Mouse (Mus musculus): ENCODE results near the gene 4931422A03Rik.
"Not testable (repeated sequence)": the region's sequence is repeated elsewhere in the genome, so short reads cannot be mapped to it uniquely, and the experiment has no call there.

4931422A03Rik gene

DNA sequence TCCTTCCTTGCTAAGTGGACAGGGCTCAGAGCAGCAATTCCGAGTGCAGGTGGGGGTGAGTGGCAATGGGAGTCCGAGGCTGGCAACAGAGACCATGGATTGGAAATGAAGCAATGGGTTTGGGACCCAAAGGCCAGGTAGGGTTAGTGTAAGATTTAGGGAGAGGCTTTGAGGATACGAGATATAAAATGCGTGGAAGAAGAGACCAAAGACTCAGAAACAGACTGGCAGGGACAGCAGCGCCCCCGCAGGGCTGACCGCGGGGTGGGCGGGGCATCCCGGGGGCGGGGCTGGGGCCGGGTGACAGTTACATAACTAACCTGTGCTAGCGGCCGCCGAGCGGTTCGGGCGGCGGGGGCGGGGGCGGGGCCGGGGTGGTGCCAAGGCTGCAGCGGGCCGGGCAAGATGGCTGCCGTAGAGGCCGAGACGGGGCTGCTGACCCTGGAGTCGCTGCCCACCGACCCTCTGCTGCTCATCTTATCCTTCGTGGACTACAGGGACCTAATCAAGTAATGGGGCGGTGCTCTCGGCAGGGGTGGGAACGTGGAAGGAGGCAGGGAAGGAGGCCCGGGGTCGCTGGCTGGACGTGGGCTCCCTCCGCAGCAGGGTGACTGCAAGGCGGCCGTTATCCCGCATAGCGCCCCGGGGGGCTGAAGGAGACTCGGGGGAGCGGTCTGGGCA, 563 bp downstream of the 4931422A03Rik start, which contains the start of gene Fbxo3:
Gene Fbxo3, plus strand, starts transcription at position 264 of the 681 bp plus-strand sequence.
- peak; percentile 65 for DNase-seq (ENCODE audit: low spot score)

DNA sequence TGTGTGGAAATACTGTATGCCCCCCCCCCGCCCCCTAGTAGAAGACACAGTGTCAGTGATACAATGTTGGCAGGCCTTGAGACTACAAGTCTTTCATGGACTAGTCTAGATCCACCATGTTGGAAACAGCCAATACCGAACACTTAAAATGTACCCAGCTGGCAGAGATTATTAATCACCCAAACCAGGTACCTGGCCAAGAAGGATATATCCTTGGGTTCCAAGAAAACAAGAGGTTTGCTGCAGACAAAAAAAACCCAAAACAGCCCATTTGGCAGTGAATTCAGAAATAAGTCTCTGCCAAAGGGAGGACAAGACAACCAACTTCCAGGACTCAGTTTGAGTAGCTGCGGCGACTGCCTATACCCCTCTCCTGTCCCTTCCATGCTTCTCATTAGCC, 3.5 kb downstream of the 4931422A03Rik start:
- no peak for DNase-seq (ENCODE audit: low spot score)

DNA sequence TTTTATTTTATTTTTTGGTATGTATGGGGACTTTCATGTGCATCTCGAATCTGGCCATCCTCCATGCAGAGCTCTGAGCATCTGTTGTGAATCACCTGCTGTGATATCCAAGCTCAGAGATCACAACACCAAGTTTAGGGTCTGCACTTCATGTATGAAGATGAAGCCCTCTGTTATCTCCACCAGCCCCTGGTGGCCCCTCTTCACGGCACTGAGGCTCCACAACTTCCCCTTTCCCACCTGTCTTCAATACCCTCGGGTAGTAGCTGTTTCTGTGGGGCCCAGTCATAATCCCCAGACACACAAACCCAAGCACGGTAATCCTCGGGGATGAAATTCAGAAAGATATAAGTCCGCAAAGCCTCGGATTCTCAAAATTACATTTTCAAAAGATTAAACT, 5.1 kb downstream of the 4931422A03Rik start:
- no peak for DNase-seq (ENCODE audit: low spot score)

DNA sequence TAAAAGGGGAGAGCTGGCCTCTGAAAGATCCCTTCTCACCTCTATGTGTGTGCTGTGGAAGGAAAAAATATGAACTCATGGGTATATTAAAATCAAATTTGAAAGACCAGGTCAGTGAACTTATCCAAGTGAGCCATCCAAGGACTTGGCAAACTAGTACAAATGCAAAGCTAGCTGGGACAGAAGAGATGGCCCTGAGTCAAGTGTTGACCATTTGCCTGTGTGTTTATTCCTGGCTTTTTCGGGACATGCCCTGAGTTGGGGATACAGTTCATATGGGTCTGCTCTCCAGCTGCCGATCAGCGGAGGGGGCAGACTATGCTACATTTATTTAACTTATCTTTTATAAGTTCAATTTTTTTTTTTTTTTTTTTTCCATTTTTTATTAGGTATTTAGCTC, 19.3 kb downstream of the 4931422A03Rik start:
- not testable (repeated sequence) for DNase-seq (ENCODE audit: low spot score)

DNA sequence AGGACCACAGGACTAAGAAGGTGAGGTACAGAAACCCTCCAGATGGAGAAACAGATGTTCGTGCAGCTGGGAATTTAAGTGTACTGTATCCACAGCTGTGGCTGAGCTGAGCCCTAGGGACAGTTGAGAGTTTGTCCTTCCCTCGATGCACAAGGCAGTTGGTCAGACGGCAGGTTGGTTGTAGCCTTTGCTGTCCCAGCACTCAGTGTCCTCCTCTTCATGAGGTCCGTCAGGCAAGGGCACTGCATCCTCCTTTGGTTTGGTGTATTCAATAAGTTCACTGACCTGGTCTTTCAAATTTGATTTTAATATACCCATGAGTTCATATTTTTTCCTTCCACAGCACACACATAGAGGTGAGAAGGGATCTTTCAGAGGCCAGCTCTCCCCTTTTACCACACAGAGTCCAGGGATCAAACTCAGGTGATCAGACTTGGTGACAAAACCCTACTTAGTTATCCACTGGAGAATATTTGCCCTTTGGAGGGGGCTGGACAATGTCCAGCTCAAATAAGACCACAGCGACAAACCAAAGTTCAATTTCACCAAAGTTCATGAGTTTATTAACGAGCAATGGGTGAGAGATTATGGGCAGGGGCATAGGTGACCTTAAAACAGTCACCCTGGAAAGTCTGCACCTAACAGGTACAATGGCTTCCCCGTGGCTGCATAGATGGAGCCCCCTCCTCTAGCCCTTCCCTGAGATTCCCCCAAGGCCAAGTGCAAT, 20.2 kb downstream of the 4931422A03Rik start:
- no peak for DNase-seq (ENCODE audit: low spot score)

DNA sequence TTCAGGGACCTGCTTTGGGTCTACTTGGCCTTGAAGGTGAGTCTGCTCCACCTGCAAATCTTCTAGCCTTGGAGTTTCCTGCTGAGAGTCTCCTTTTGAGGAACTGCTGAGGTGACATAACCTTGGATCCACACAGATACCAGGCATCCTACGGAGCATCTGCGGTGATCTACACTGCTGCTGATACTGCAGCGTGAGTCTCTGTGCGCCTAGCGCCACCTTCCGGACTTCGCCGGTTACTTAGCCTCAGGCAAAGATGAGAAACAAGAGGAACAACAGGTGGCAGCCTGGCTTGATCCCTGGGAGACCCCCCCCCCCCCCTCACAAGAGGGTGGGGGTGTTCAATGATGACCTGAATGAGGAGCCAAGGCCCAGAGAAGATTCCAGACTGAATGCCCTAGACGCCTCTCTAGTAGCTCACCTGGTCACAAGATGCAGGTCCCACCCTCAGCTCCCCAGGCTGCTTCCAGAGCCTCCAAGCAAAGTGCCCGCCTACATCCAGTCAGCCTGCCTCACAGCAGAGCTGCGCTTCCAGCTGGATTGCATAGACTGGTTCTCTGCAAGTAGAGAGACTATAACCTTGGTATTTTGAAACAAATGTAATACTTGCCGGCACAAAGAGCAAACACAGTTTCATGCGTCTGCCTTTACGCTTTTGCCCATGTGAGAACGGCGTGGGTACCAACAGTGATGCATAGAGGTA, 25.3 kb downstream of the 4931422A03Rik start:
- DNase-seq (ENCODE audit: low spot score) = peak; percentile 44

DNA sequence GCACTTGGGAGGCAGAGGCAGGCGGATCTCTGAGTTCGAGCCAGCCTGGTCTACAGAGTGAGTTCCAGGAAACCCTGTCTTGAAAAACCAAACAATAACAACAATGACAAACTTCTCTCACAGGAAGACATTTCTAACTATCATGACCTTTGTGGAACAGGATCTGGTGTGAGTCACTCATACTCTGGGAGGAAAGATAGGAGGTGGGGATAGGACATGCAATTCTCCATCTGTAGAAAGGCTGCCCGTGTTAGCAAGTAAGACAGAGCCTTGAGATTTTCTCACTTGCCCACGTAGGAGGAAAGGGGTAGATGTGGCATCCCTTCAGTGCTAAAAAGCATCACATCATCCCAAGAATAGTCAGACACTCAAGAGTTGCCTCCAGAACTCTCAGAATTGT, 26.3 kb downstream of the 4931422A03Rik start:
- no peak for DNase-seq (ENCODE audit: low spot score)

DNA sequence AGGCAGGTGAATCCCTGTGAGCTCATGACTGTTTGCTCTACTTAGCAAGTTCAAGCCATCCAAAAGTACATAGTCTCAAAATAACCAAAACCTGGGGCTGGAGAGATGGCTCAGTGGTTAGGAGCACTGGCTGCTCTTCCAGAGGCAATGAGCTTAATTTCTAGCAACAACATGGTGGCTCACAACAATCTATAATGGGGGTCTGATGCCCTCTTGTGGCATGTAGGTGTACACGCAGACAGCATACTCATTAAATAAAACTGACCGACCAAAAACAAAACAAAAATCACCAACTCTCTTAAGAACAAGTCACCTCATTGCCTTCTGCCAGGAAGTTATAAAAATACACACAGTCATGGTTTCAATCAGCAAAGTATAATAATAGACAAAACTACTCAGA, 27.1 kb downstream of the 4931422A03Rik start:
- no peak for DNase-seq (ENCODE audit: low spot score)

DNA sequence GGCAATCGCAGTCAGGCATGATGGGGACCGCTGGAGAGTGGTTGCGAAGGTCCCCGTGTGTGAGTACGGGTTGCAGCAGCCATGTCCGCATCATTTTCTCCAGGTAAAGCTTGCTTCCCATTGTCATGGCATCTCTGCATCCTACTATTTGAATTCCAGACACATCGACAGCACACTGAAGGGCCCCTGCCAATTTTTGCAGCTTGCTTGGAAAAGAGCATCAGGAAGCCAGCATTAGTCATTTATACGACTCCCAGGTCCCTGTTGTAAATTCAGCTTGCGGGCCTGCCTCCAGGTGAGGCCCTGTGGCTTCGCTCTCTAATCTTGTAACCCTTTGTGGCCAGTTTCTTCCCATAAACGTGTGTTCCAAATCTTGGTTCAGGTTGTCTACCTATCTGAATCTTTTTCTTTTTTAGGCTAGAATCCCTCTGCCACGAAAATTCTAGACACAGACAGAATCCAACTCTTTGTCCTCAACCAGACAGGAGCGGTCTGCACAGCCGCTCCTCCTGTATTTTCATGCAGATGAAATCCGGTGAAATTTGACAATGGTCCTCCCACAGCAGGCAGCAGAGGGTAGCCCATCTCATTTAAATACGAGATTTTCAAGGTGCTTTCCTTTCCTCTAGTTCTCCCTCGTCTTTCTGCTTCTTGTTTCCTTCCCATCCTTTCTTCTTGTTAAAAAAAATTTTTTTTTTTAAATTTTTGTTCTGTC, 35.4 kb downstream of the 4931422A03Rik start:
- DNase-seq (ENCODE audit: low spot score) = no peak

DNA sequence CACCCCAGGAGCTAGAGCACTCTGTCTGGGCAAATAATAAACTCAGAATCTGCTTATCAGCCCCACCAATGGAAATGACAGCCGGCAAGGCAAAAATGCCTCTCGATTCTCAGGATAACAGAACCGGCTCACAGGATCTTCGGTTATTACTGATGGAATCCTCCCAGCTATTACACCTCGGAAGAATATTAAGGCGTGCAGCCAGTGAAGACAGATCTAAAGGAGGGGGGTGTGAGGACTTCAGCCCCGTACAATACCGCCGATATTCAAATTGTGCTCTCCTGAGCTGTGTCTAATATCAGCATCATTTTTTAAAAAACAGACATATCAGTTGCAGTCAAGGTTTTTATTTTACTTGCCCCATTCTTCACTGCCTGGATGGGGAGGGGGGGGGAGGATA, 36.0 kb downstream of the 4931422A03Rik start:
- no peak for DNase-seq (ENCODE audit: low spot score)

DNA sequence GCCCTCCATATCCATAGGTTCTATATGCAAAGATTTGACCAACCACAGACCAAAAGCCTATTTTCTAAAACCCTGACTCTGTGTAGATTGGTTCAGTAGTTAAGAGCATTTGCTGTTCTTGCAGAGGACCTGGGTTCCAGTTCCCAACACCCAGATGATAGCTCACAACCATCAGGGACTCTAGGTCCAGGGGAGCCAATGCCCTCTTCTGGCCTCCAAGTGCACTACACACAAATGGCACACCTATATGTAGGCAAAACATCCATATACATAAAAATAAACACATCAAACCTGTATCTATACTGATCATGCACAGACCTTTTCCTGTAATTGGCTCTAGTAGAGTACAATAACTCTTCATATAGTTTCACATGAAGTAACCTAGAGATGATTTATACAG, 36.9 kb downstream of the 4931422A03Rik start:
- DNase-seq (ENCODE audit: low spot score) = no peak

DNA sequence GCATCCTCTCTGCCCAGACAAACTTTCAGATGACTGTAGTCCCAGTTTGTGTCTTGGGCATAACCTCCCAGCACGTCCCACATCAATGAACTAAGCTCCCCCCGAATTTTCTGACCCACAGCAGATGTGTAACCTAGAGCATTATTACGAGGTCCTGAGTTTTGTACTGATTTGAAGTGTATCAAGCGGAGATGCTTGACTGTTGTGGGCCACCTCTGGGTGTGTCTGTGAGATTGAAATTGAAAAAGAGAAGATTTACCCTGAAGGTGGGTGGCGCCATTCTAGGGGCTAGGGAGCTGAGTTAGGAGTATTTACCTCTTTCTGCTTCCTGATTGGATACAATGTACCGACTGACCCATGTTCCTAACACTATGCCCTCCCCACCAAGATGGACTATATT, 38.4 kb downstream of the 4931422A03Rik start:
- no peak for DNase-seq (ENCODE audit: low spot score)

DNA sequence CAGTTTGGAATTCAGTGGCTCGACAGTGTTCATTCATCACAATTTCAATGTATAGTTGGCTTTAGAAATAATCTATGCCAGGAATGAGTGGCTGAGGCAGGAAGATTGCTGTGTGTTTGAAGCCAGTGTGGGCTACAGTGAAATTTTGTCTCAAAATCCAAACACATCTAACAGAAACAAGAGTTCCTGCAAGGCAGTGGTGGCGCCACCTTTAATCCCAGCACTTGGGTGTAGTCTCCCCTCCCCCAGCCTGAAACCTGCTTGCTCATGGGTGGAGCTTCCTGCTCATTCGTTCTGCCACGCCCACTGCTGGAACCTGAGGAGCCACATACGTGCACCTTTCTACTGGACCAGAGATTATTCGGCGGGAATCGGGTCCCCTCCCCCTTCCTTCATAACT, 40.6 kb downstream of the 4931422A03Rik start:
- not testable (repeated sequence) for DNase-seq (ENCODE audit: low spot score)

DNA sequence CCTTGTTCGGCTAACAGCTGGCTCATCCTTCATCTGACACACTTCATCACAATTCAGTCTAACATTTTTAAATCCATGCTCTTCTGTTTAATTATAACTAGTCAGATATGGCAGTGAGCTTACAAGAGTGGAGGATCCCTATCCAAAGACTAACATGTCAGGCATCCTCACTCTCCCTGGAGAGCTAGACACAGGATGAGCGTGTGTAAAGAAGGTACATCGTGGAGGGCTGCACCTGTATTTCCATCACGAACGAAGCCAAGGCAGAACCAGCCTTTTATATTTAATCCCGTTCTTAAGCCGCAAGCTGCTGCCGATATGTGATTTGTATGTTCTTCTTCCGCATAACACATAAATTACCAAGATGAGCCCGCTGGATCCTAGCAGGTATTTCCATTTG, 45.0 kb downstream of the 4931422A03Rik start:
- no peak for DNase-seq (ENCODE audit: low spot score)

DNA sequence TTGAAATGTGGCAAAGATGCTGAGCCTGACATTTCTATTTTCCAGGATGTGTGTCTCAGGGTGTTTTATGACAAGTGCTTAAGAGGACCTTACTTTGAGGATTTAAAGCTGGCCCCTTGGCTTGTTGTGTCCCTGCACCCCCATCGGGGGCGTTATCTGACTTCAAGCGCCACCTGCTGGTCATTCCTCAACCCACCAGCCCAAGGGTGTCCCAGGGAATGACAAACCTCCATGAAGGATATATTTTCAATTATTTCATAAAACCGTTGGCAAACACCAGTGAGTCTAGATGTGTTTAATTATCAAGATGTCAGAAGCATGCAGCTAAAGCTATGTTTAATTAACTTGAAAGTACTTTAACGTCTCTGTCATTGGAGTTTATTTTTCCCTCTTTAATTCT, 45.9 kb downstream of the 4931422A03Rik start:
- DNase-seq (ENCODE audit: low spot score) = no peak

DNA sequence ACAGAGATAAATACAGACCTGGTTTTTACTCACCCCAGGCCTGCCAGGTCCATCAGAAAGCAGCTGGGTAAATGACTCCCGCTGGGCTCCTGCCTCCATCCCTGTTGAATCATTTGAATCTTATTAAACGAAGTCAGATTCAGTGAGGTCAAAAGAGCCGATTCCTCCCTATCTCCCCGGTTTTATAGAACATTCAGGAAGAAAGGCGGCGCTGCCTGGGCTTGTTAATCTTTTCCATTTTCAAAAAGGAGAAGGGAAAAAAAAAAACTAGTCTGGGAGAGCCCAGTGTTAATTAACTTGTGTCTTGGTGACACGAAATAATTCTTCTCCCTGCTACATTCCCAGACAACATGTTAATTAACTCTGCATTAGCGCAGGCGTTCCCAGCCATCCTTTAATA, 50.4 kb downstream of the 4931422A03Rik start:
- DNase-seq (ENCODE audit: low spot score) = no peak

DNA sequence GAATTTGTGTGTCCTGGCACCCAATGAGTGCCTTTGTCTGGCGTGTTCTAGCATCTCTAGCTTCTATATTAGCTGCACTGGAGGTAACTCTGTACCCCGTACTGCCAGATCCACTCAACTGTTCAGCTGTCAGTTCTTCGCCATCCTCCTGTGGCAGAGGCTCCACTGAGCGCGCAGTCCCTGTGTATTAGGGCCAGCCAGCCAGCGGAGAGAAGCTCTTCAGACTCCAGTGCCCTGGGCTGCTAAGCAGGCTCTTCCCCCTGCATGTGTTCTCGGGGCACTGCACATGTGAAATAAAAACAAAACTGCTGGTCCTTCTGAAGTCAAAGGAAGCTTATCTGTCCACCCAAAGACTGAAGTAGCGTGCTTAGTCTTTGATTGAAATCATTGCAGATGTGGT, 50.9 kb downstream of the 4931422A03Rik start:
- no peak for DNase-seq (ENCODE audit: low spot score)

DNA sequence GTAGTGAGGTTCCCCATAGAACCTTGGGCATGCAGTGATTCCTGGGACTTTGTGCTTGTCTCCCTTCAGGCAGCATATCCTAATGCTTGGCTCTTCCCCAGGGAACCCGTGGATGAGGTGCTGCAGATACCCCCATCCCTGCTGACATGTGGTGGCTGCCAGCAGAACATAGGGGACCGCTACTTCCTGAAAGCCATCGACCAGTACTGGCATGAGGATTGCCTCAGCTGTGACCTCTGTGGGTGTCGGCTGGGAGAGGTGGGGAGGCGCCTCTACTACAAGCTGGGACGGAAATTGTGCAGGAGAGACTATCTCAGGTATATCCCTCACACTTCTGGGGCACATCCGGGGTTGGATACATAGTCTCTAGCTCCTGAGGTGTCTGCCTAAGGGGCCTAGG, 52.3 kb downstream of the 4931422A03Rik start:
- no peak for DNase-seq (ENCODE audit: low spot score)

DNA sequence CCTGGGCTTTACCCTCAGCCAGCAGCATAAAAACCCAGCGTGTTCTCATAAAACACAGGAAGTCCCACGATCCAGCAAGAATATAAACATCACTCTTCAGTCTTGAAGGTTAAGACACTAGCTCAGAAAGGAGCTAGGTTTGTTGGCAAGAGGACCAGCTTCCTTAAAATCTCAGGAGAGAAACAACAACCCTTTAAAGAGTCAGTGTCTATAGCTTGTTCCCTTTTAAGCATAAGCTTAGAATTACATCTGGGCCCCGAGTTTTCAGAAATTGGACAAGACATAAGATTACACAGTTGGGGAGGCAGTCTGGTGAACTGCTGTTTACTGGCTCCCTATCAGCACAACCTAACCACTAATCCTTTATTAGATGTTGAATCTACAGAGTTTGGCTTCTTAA, 56.3 kb downstream of the 4931422A03Rik start:
- no peak for DNase-seq (ENCODE audit: low spot score)

DNA sequence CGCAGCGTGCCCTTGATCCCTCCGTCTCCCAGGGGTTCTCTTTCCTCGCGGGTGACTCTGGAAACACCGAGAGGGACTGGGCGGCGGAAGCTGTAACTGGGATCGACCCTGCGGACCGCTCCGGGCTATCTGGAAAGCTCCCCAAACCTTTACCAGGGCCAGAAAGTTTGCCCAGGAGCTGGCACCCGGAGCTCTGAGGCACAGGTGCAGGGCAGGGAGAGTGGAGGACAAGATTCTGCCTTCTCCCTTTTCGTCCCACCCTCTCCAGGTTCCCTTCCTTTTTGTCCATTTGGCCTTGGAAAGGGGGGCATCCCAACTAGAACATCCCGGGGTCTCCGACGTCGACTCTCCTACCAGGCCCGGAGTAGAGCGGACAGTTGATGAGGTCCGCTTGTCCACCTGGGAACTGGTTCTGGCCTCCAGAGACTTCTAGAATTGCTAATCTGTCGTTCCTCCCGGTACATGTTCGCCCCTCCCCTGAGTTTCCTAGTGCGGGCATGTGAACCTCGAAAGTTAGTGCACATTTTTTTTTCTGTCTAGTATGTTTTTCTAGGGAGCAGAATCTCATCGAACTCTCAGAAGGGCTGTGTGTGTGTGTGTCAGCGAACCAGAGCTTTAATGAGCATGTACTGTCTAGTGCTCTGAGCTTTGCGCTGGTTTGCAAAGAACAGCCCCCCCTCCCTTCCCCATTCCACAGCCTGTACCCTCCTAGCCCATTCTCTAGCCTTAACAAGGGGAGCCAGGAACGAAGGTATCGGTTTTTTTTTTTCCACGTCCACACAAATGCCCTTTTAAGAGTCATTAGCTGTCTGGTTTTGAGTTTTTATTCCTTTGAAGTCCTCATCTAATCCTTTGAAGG, 57.1 kb downstream of the 4931422A03Rik start:
- no peak for DNase-seq (ENCODE audit: low spot score)

DNA sequence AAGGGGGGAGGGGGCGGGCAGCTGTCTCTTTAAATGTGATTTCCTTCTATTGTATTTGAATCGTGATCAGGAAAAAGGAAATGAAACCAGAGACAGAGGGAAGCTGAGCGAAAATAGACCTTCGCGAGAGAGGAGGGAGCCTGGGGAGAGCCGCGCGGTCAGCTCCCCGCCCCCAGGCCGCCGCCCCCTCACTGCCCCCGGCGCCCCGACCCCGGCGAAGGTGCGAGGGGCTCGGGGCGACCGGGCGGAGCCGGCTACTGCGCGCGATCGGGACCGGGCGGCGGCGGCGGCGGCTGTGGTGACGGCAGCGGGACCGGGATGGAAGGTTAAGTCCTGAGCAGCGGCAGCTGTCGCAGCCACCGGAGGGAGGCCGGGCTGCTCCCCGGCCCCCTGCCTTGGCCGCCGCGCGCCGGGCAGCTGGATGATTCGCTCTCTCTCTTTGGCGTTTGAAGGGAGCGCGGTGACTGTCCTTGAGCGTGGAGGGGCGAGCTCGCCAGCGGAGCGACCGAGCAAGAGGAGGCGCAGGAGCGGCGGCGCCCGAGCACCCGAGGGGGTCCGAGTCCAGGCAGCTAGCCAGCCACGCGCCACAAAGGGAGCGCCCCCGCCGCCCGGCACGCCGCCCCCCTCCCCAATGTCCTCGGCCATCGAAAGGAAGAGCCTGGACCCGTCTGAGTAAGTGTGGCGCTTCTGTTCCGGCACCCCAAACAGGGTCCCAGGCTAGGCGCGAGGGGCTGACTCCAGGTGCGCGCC, 57.9 kb downstream of the 4931422A03Rik start:
- no peak for DNase-seq (ENCODE audit: low spot score)

Measured in layer of hippocampus, adult 9-10 months (tissue).